Mouse (Mus musculus): ENCODE measurements around the gene Map3k20. TPM values are rescaled to one million over a fixed set of nuclear protein-coding genes. Genes with fewer than 3 reads are reported as not detected.

The Map3k20 gene
- total RNA-seq, 1 experiment from 2014 or later: 2.6 TPM

- no peak for ATAC-seq (ENCODE audit: extremely low read depth, insufficient number of reproducible peaks, low FRiP score, poor library complexity, severe bottlenecking)
Measured at GRCm38 (mm10) chr2:72269651-72270341, 15.6 kb upstream of the Map3k20 start.

- ATAC-seq (ENCODE audit: extremely low read depth, insufficient number of reproducible peaks, low FRiP score, poor library complexity, severe bottlenecking): no peak
Measured at GRCm38 (mm10) chr2:72278247-72278873, 7.1 kb upstream of the Map3k20 start.

DNA sequence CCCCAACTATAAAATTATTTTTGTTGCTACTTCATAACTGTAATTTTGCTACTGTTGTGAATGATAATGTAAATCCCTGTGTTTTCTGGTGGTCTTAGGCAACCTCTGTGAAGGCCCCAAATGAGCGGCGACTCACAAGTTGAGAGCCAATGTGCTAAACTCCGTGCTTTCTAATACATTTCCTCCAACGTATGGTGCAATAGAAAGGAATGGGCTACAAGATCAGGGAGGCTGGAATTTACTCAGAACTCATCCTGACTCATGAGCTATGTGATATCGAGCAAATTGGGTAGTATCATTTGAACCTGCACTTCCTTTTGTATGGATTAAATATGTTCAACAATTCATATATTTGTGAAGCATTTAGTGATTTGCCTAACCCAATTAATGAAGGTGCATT lies 4.9 kb upstream of the Map3k20 start:
- ATAC-seq (ENCODE audit: extremely low read depth, insufficient number of reproducible peaks, low FRiP score, poor library complexity, severe bottlenecking): no peak

- peak; percentile 17; the same call in 1 of the 2 replicates for ATAC-seq (ENCODE audit: extremely low read depth, insufficient number of reproducible peaks, low FRiP score, poor library complexity, severe bottlenecking)
Measured at GRCm38 (mm10) chr2:72281971-72282370, 3.5 kb upstream of the Map3k20 start.

DNA sequence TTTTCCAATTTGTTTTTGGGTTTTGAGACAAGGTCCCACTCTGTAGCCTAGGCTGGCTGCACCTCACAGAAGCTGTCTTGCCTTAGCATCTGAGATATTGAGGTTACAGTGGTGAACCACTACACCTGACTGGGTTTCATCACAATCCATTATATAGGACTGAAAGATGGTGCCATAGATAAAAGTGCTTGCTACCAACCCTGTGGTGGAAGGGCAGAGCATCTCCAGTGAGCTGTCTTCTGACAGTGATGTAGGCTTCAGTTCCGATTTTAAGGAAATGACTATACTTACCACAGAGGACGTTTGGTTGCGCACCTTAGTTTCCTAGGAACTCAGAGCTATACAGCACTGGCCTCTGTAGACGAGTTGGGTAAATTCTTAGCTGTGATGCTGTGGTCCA lies 2.7 kb upstream of the Map3k20 start:
- no peak for ATAC-seq (ENCODE audit: extremely low read depth, insufficient number of reproducible peaks, low FRiP score, poor library complexity, severe bottlenecking)

DNA sequence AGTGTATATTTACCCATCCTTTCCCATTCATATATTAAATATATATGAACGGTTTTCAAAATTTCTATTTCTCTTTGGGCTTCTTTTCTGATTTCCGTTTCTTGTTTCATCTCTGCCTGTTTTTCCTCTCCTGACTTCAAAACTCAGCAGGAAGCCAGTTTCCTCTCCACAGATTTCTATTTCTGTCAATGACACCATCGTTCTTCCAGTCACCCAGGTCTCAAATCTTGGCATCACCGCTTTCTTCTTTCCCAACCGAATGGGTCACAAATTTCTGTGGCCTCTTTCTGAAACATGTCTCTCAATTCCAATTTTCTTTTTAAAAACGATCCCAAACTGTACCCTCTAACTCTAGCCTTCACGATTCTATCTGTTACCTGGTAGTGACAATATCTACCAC lies 748 bp upstream of the Map3k20 start:
- ATAC-seq (ENCODE audit: extremely low read depth, insufficient number of reproducible peaks, low FRiP score, poor library complexity, severe bottlenecking): no peak

GRCm38 (mm10) chr2:72285888-72286661 lies 638 bp downstream of the Map3k20 start:
- ATAC-seq (ENCODE audit: extremely low read depth, insufficient number of reproducible peaks, low FRiP score, poor library complexity, severe bottlenecking): no peak

DNA sequence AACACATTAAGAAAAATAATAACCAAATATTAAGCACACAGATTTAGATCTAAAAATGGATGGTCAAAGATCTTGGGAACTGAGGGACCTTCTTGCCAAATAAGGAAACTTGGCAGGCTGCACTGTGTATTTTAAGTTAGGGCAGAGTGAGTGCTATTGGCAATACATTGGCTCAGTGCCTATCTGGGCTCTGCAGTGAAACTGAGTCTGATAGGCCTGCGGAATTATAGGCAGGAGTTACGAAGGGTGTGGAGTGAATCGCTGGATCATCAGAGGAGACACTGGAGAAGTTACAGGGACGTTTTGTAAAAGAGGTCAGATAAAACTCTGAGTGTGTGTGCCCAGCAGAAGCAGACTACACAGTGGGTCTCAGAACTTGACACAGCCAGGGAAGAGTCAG lies 1.7 kb downstream of the Map3k20 start:
- no peak for ATAC-seq (ENCODE audit: extremely low read depth, insufficient number of reproducible peaks, low FRiP score, poor library complexity, severe bottlenecking)

GRCm38 (mm10) chr2:72288932-72289534 lies 3.6 kb downstream of the Map3k20 start:
- no peak for ATAC-seq (ENCODE audit: extremely low read depth, insufficient number of reproducible peaks, low FRiP score, poor library complexity, severe bottlenecking)

GRCm38 (mm10) chr2:72291103-72291502 lies 5.7 kb downstream of the Map3k20 start:
- ATAC-seq (ENCODE audit: extremely low read depth, insufficient number of reproducible peaks, low FRiP score, poor library complexity, severe bottlenecking): no peak

GRCm38 (mm10) chr2:72292573-72292972 lies 7.1 kb downstream of the Map3k20 start:
- ATAC-seq (ENCODE audit: extremely low read depth, insufficient number of reproducible peaks, low FRiP score, poor library complexity, severe bottlenecking): no peak

- no peak for ATAC-seq (ENCODE audit: extremely low read depth, insufficient number of reproducible peaks, low FRiP score, poor library complexity, severe bottlenecking)
Measured at GRCm38 (mm10) chr2:72294994-72295393, 9.6 kb downstream of the Map3k20 start.

DNA sequence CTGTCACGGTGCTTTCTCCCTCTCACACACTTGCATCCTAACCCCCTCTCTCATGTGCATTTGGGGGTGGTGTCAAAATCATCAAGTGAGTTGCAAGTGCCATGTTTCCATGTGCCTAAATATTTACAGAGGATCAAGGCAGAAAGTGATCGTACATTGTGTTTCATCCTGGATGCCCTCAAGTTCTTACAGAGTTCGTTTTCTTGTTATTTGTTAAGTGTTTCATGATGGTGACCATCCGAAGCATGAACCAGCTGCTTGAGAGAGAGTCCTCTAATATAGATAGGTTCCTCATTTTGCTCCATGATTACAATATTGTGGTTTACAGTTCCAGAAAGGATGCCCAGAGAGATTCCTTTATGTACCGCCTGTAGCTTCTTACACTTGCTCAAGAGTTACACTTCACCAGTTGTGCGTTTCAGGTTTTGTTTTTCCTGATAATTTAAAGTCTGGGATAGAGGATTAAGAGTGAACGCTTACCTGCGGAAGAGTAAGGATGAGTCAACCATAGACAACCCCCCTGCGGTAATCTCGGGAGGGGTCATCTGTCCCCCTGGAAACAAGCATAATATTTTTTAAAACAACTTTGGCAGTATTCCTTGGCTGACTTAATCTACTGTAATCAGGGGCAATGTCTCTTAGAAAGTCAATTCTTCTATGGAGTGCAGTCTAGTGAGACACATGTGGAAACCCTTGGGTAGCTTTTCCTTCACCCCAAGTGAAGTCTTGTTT lies 11.7 kb downstream of the Map3k20 start:
- ATAC-seq (ENCODE audit: extremely low read depth, insufficient number of reproducible peaks, low FRiP score, poor library complexity, severe bottlenecking): no peak

GRCm38 (mm10) chr2:72297716-72298082 lies 12.3 kb downstream of the Map3k20 start:
- ATAC-seq (ENCODE audit: extremely low read depth, insufficient number of reproducible peaks, low FRiP score, poor library complexity, severe bottlenecking): no peak

- peak; percentile 55; the same call in 1 of the 2 replicates for ATAC-seq (ENCODE audit: extremely low read depth, insufficient number of reproducible peaks, low FRiP score, poor library complexity, severe bottlenecking)
Measured at GRCm38 (mm10) chr2:72298406-72298805, 13.0 kb downstream of the Map3k20 start.

GRCm38 (mm10) chr2:72301194-72301916 lies 15.9 kb downstream of the Map3k20 start:
- no peak for ATAC-seq (ENCODE audit: extremely low read depth, insufficient number of reproducible peaks, low FRiP score, poor library complexity, severe bottlenecking)

- ATAC-seq (ENCODE audit: extremely low read depth, insufficient number of reproducible peaks, low FRiP score, poor library complexity, severe bottlenecking): no peak
Measured at GRCm38 (mm10) chr2:72305738-72306137, 20.3 kb downstream of the Map3k20 start.

- ATAC-seq (ENCODE audit: extremely low read depth, insufficient number of reproducible peaks, low FRiP score, poor library complexity, severe bottlenecking): no peak
Measured at GRCm38 (mm10) chr2:72308351-72308750, 22.9 kb downstream of the Map3k20 start.
